ENCODE assay signal across 10 mouse cellular contexts in genomic region chr6:54564506-54564991, GRCm38 (mm10). TPM values are rescaled to one million over a fixed set of nuclear protein-coding genes. Genes with fewer than 3 reads are reported as not detected.
DNase-seq lines count a peak whose midpoint lies in the region; ATAC-seq and TF ChIP-seq lines count a peak whose summit lies in the region.
"Had no signal": no experiment of that assay in that cellular context is flagged by ENCODE, and none has a peak within 500 bp of the region (broad histone marks: within the 10 kb centered on the region; RNA-seq: fewer than 3 reads in every experiment).

No protein-coding gene starts in this region.

- H3K4me1 ChIP-seq in forebrain, embryonic 16.5 days (replicated peaks; ENCODE audit: control insufficient read depth, insufficient read depth, low read length) = peaks cover 46% of the 10 kb centered on the region
- H3K4me1 ChIP-seq in midbrain, postnatal 0 days (ENCODE audit: insufficient read depth, low read length) = peaks cover 13% of the 10 kb centered on the region; the same call in 1 of the 2 replicates
- peaks cover 5% of the 10 kb centered on the region; the same call in 1 of the 2 replicates for H3K4me1 ChIP-seq in intestine, embryonic 15.5 days (replicated peaks)

- peak; percentile 31 for DNase-seq in cerebellum, adult 8-10 months
- no peak for DNase-seq in cerebellum, adult 9-11 months
- peak; percentile 46 for DNase-seq in NIH3T3 (ENCODE audit: low read depth)
- DNase-seq in midbrain, postnatal 0 days (ENCODE audit: low spot score) = no peak
- DNase-seq in adrenal gland, postnatal 36 days = no peak
- DNase-seq in gastrocnemius, postnatal 10 days = no peak
- DNase-seq: right cerebral cortex, postnatal 4 days had no signal

- 15% methylated on average over 9 of the region's 9 CpGs for WGBS in forebrain, embryonic 16.5 days
- 21% methylated on average over 9 of the region's 9 CpGs for WGBS in midbrain, postnatal 0 days
- 64% methylated on average over 9 of the region's 9 CpGs for WGBS in intestine, embryonic 15.5 days

- H3K4me2 ChIP-seq in forebrain, embryonic 16.5 days (ENCODE audit: low read length) = peak overlapping the region; percentile 69
- H3K4me2 ChIP-seq in midbrain, postnatal 0 days (ENCODE audit: low read depth, low read length, poor library complexity, severe bottlenecking) = peak overlapping the region; percentile 72
- no peak overlapping the region for H3K4me2 ChIP-seq in intestine, embryonic 15.5 days (replicated peaks)

- ATAC-seq in forebrain, embryonic 16.5 days = 0 out of 2 replicates have a peak, but pooled peaks have one; percentile 4
- ATAC-seq in midbrain, postnatal 0 days (ENCODE audit: low FRiP score) = no peak
- ATAC-seq in intestine, embryonic 15.5 days = no peak

- no peak for TF ChIP-seq CTCF in midbrain, postnatal 0 days (IDR thresholded peaks at IDR 0.05)

- H3K9me3 ChIP-seq in forebrain, embryonic 16.5 days (ENCODE audit: control insufficient read depth, low read length) = no peaks in the 10 kb centered on the region
- no peaks in the 10 kb centered on the region for H3K9me3 ChIP-seq in midbrain, postnatal 0 days (ENCODE audit: low read length)
- no peaks in the 10 kb centered on the region for H3K9me3 ChIP-seq in intestine, embryonic 15.5 days

- H3K9ac ChIP-seq in forebrain, embryonic 16.5 days (replicated peaks; ENCODE audit: low read depth, low read length) = peak overlapping the region; percentile 93
- H3K9ac ChIP-seq in midbrain, postnatal 0 days (replicated peaks; ENCODE audit: low read length, poor library complexity, severe bottlenecking) = peak overlapping the region; percentile 90
- H3K9ac ChIP-seq in intestine, embryonic 15.5 days = no peak overlapping the region

- peak overlapping the region; percentile 94 for H3K27ac ChIP-seq in forebrain, embryonic 16.5 days (ENCODE audit: low read length)
- H3K27ac ChIP-seq in midbrain, postnatal 0 days (ENCODE audit: low read depth, low read length) = peak overlapping the region; percentile 91
- H3K27ac ChIP-seq in intestine, embryonic 15.5 days = no peak overlapping the region

- no peaks in the 10 kb centered on the region for H3K36me3 ChIP-seq in forebrain, embryonic 16.5 days (ENCODE audit: control insufficient read depth, insufficient read depth)
- H3K36me3 ChIP-seq in midbrain, postnatal 0 days (ENCODE audit: insufficient read depth, low read length) = no peaks in the 10 kb centered on the region
- H3K36me3 ChIP-seq in intestine, embryonic 15.5 days = no peaks in the 10 kb centered on the region

- H3K4me3 ChIP-seq in forebrain, embryonic 16.5 days (replicated peaks; ENCODE audit: low read length) = peak overlapping the region; percentile 83
- peak overlapping the region; percentile 76 for H3K4me3 ChIP-seq in midbrain, postnatal 0 days (ENCODE audit: low read depth, low read length)
- no peak overlapping the region for H3K4me3 ChIP-seq in intestine, embryonic 15.5 days (replicated peaks)

- H3K27me3 ChIP-seq in forebrain, embryonic 16.5 days (replicated peaks; ENCODE audit: control insufficient read depth, insufficient read depth, low read length) = no peaks in the 10 kb centered on the region
- H3K27me3 ChIP-seq in midbrain, postnatal 0 days (ENCODE audit: insufficient read depth, low read length) = no peaks in the 10 kb centered on the region
- no peaks in the 10 kb centered on the region for H3K27me3 ChIP-seq in intestine, embryonic 15.5 days (replicated peaks)

RNA-seq across cellular contexts. Expression of gene Scrn1, which starts 1.7 kb away (rescaled TPM):
- polyA plus RNA-seq in forebrain, embryonic 16.5 days (2015; fragmentation: Nextera tagmentation; extraction: Ambion mirVana) = 148 and 168 TPM in 2 replicates
- total RNA-seq in midbrain, postnatal 0 days (2014; rRNA removed) = 127 and 136 TPM in 2 replicates
- 96.8 and 113 TPM in 2 replicates for polyA plus RNA-seq in midbrain, postnatal 0 days (2015; fragmentation: Nextera tagmentation; extraction: Ambion mirVana)
- total RNA-seq in adrenal gland, postnatal 36 days (2021) = 10 to 100 TPM; 31.0 to 41.6 TPM
- 5.9 and 6.4 TPM in 2 replicates for polyA plus RNA-seq in intestine, embryonic 15.5 days (2015; fragmentation: Nextera tagmentation; extraction: Ambion mirVana)
- total RNA-seq in gastrocnemius, postnatal 10 days (2021) = 10 to 100 TPM; 14.3 to 15.9 TPM
- total RNA-seq: megakaryocyte, adult 5-6 weeks had no signal

RNA-seq across cellular contexts. Expression of gene Plekha8, which starts 30.4 kb away (rescaled TPM):
- 10.5 and 10.7 TPM in 2 replicates for polyA plus RNA-seq in forebrain, embryonic 16.5 days (2015; fragmentation: Nextera tagmentation; extraction: Ambion mirVana)
- 14.9 and 17.0 TPM in 2 replicates for total RNA-seq in midbrain, postnatal 0 days (2014; rRNA removed)
- polyA plus RNA-seq in midbrain, postnatal 0 days (2015; fragmentation: Nextera tagmentation; extraction: Ambion mirVana) = 4.8 and 5.2 TPM in 2 replicates
- total RNA-seq in adrenal gland, postnatal 36 days (2021) = 10 to 100 TPM; 18.6 to 23.6 TPM
- 6.2 and 6.4 TPM in 2 replicates for polyA plus RNA-seq in intestine, embryonic 15.5 days (2015; fragmentation: Nextera tagmentation; extraction: Ambion mirVana)
- 1 to 10 TPM; 6.0 to 7.5 TPM for total RNA-seq in gastrocnemius, postnatal 10 days (2021)

RNA-seq across cellular contexts. Expression of gene Fkbp14, which starts 32.6 kb away (rescaled TPM):
- polyA plus RNA-seq in forebrain, embryonic 16.5 days (2015; fragmentation: Nextera tagmentation; extraction: Ambion mirVana) = 6.8 and 9.0 TPM in 2 replicates
- 5.6 and 8.2 TPM in 2 replicates for total RNA-seq in midbrain, postnatal 0 days (2014; rRNA removed)
- 5.4 and 6.4 TPM in 2 replicates for polyA plus RNA-seq in midbrain, postnatal 0 days (2015; fragmentation: Nextera tagmentation; extraction: Ambion mirVana)
- total RNA-seq in adrenal gland, postnatal 36 days (2021) = 10 to 100 TPM; 18.4 to 24.0 TPM
- polyA plus RNA-seq in intestine, embryonic 15.5 days (2015; fragmentation: Nextera tagmentation; extraction: Ambion mirVana) = 23.1 and 24.3 TPM in 2 replicates
- total RNA-seq in gastrocnemius, postnatal 10 days (2021) = 10 to 100 TPM; 20.9 to 26.6 TPM
- total RNA-seq: megakaryocyte, adult 5-6 weeks had no signal

Comparison
In these comparisons a context has a peak if more than half of its experiments do, and no peak if none do; other contexts are left out.
1. DNase-seq: peak in cerebellum, adult 8-10 months (single experiment) and NIH3T3 (single experiment); none in cerebellum, adult 9-11 months (single experiment), midbrain, postnatal 0 days (single experiment), adrenal gland, postnatal 36 days (0 of 2) and gastrocnemius, postnatal 10 days (single experiment).